Mouse (Mus musculus) testis, adult 2 months (tissue): ENCODE data around the gene Chuk. TPM values are rescaled to one million over a fixed set of nuclear protein-coding genes. Genes with fewer than 3 reads are reported as not detected.

ENCODE experiments used
- H3K27ac ChIP-seq: fragments of 200-500 bp; 2 replicates; pipeline ENCODE4 v1.5.1; 2012; ENCODE audit warnings: low read depth, low read length; ENCODE audit not compliant: control insufficient read depth, insufficient read depth
- H3K27me3 ChIP-seq: fragments of 200-500 bp; 2 replicates; pipeline ENCODE4 v1.6.1; 2012; ENCODE audit warnings: mild to moderate bottlenecking, low read length, moderate library complexity; ENCODE audit not compliant: control insufficient read depth, insufficient read depth
- H3K36me3 ChIP-seq: fragments of 200-500 bp; 2 replicates; pipeline ENCODE4 v1.6.1; 2012; ENCODE audit warnings: mild to moderate bottlenecking, low read length; ENCODE audit not compliant: control insufficient read depth, insufficient read depth
- H3K4me1 ChIP-seq: fragments of 200-500 bp; 2 replicates; pipeline ENCODE4 v1.6.1; 2012; ENCODE audit warnings: low read length; ENCODE audit not compliant: control insufficient read depth, insufficient read depth
- H3K4me3 ChIP-seq: fragments of 200-500 bp; 2 replicates; pipeline ENCODE4 v1.5.1; 2012; ENCODE audit warnings: low read depth, mild to moderate bottlenecking, low read length, moderate library complexity, mixed read lengths; ENCODE audit not compliant: control insufficient read depth
- CTCF ChIP-seq: fragments of 200-500 bp; IDR thresholded peaks from 2 replicates; pipeline ENCODE4 v1.5.1; 2012; ENCODE audit warnings: low read depth, mild to moderate bottlenecking, inconsistent platforms, low read length, moderate library complexity; ENCODE audit not compliant: control insufficient read depth, insufficient read depth, insufficient replicate concordance
- POLR2A ChIP-seq: fragments of 200-500 bp; IDR thresholded peaks from 2 replicates; pipeline ENCODE4 v1.6.1; 2012; ENCODE audit warnings: low read depth, mild to moderate bottlenecking, inconsistent platforms, low read length, moderate library complexity; ENCODE audit not compliant: control insufficient read depth
- polyA plus RNA-seq: library from polyadenylated mRNA; depleted of rRNA; stranded (reverse); fragments of >200 nt; gene quantifications from 2 replicates; pipeline ENCODE4 v1.2.3, GENCODE M21; 2012

Gene Chuk
- polyA plus RNA-seq, 1 experiment, result 18.3 TPM

GRCm38 (mm10) chr19:44145702-44146567 is 38.7 kb upstream of the Chuk start, which contains the start of gene Bloc1s2:
TSS of gene Bloc1s2 (minus strand) at chr19:44146446.
- peak within 1 kb of the TSS; percentile 64 for H3K27ac ChIP-seq
- H3K4me3 ChIP-seq, result peak within 1 kb of the TSS; percentile 85
- H3K27me3 ChIP-seq, result no peaks in the 10 kb centered on the region
- peaks cover 16% of the 10 kb centered on the region for H3K4me1 ChIP-seq
- TF ChIP-seq POLR2A, result peak; percentile 86
- TF ChIP-seq CTCF, result no peak
- peaks cover 4% of the 10 kb centered on the region for H3K36me3 ChIP-seq

GRCm38 (mm10) chr19:44144366-44144765 is 37.1 kb upstream of the Chuk start:
- peaks cover 16% of the 10 kb centered on the region for H3K4me1 ChIP-seq
- no peaks in the 10 kb centered on the region for H3K27me3 ChIP-seq
- no peak overlapping the region for H3K4me3 ChIP-seq
- H3K36me3 ChIP-seq, result peaks cover 6% of the 10 kb centered on the region
- H3K27ac ChIP-seq, result no peak overlapping the region
- TF ChIP-seq CTCF (no peak), POLR2A (no peak)

- H3K4me3 ChIP-seq, result no peak overlapping the region
- no peaks in the 10 kb centered on the region for H3K4me1 ChIP-seq
- peaks cover 2% of the 10 kb centered on the region; the same call in 1 of the 2 replicates for H3K36me3 ChIP-seq
- no peak overlapping the region for H3K27ac ChIP-seq
- TF ChIP-seq POLR2A (no peak), CTCF (no peak)
- no peaks in the 10 kb centered on the region for H3K27me3 ChIP-seq
Observed at GRCm38 (mm10) chr19:44135960-44136485, 28.7 kb upstream of the Chuk start.

- Histone ChIP-seq H3K27me3 (no peaks in the 10 kb centered on the region), H3K4me3 (peak within 1 kb of the TSS; percentile 99), H3K4me1 (no peaks in the 10 kb centered on the region), H3K27ac (peak within 1 kb of the TSS; percentile 89), H3K36me3 (peaks cover 2% of the 10 kb centered on the region; the same call in 1 of the 2 replicates)
- TF ChIP-seq POLR2A (peak; percentile 68), CTCF (no peak)
Observed at GRCm38 (mm10) chr19:44135072-44135959, 28.0 kb upstream of the Chuk start, which contains the start of gene Cwf19l1. TSS of gene Cwf19l1 (minus strand) at chr19:44135876.

- no peaks in the 10 kb centered on the region for H3K4me1 ChIP-seq
- no peaks in the 10 kb centered on the region for H3K36me3 ChIP-seq
- no peak overlapping the region for H3K4me3 ChIP-seq
- H3K27me3 ChIP-seq, result no peaks in the 10 kb centered on the region
- no peak overlapping the region for H3K27ac ChIP-seq
- TF ChIP-seq CTCF, result no peak
- no peak for TF ChIP-seq POLR2A
Observed at GRCm38 (mm10) chr19:44132917-44133316, 25.6 kb upstream of the Chuk start.

GRCm38 (mm10) chr19:44128560-44128959 is 21.3 kb upstream of the Chuk start:
- H3K36me3 ChIP-seq, result peaks cover 2% of the 10 kb centered on the region
- no peak overlapping the region for H3K27ac ChIP-seq
- H3K27me3 ChIP-seq, result no peaks in the 10 kb centered on the region
- no peak overlapping the region for H3K4me3 ChIP-seq
- no peak for TF ChIP-seq POLR2A
- no peak for TF ChIP-seq CTCF
- no peaks in the 10 kb centered on the region for H3K4me1 ChIP-seq
